Mouse (Mus musculus) heart, embryonic 10.5 days (tissue): ENCODE results near the gene Tlr13. TPM values are rescaled to one million over a fixed set of nuclear protein-coding genes. Genes with fewer than 3 reads are reported as not detected.

Experiments
- DNase-seq: peaks from one replicate; pipeline ENCODE4 v3.0.0-alpha.2; 2017; ENCODE audit warnings: low spot score
- H3K27ac ChIP-seq: fragments of 300-500 bp; sonication (generic); 2 replicates; pipeline ENCODE4 v1.5.1; 2016; ENCODE audit warnings: mild to moderate bottlenecking
- H3K27me3 ChIP-seq: fragments of 300-500 bp; sonication (generic); 2 replicates; pipeline ENCODE4 v1.6.1; 2016; ENCODE audit warnings: mild to moderate bottlenecking; ENCODE audit not compliant: poor library complexity, insufficient read depth, severe bottlenecking
- H3K36me3 ChIP-seq: fragments of 300-500 bp; sonication (generic); 2 replicates; pipeline ENCODE4 v1.6.1; 2016; ENCODE audit warnings: mild to moderate bottlenecking, moderate library complexity
- H3K4me1 ChIP-seq: fragments of 300-500 bp; sonication (generic); 2 replicates; pipeline ENCODE4 v1.6.1; 2016; ENCODE audit warnings: mild to moderate bottlenecking
- H3K4me3 ChIP-seq: fragments of 300-500 bp; sonication (generic); 2 replicates; pipeline ENCODE4 v1.5.1; 2016; ENCODE audit warnings: mild to moderate bottlenecking, moderate library complexity
- H3K9me3 ChIP-seq: fragments of 300-500 bp; sonication (generic); 2 replicates; pipeline ENCODE4 v1.6.1; 2016; ENCODE audit warnings: mild to moderate bottlenecking, moderate library complexity
- WGBS: fragments of 180-500 bp; shearing (Covaris S2); methylation state at CpG from one replicate; pipeline ENCODE4 v1.1.7; 2016; 5-methylcytosine and 5-hydroxymethylcytosine counted together
- polyA plus RNA-seq: library from polyadenylated mRNA; unstranded; fragments of >200 nt; fragmentation: Nextera tagmentation; extraction: Ambion mirVana; gene quantifications from 2 replicates; pipeline ENCODE4 v1.2.1, GENCODE M21; 2016

Tlr13 gene
- polyA plus RNA-seq = 0.05 and 0.08 TPM in 2 replicates

GRCm38 (mm10) chrX:106142936-106143335 lies at the start of gene Tlr13:
TSS of gene Tlr13 (plus strand) at chrX:106143204.
- Histone ChIP-seq H3K27me3 (no peaks in the 10 kb centered on the region), H3K4me3 (no peak within 1 kb of the TSS), H3K9me3 (no peaks in the 10 kb centered on the region), H3K4me1 (no peaks in the 10 kb centered on the region), H3K36me3 (no peaks in the 10 kb centered on the region), H3K27ac (no peak within 1 kb of the TSS)
- no peak for DNase-seq
- 80% methylated on average over 6 of the region's 6 CpGs for WGBS

- Histone ChIP-seq H3K27ac (no peak overlapping the region), H3K27me3 (no peaks in the 10 kb centered on the region), H3K36me3 (peaks cover 8% of the 10 kb centered on the region), H3K4me1 (no peaks in the 10 kb centered on the region), H3K9me3 (no peaks in the 10 kb centered on the region), H3K4me3 (no peak overlapping the region)
- 58% methylated on average over 2 of the region's 2 CpGs for WGBS
- DNase-seq = no peak
Measured at GRCm38 (mm10) chrX:106105464-106105863, 37.5 kb upstream of the Tlr13 start.

GRCm38 (mm10) chrX:106113881-106114280 lies 29.1 kb upstream of the Tlr13 start:
- H3K27ac ChIP-seq = no peak overlapping the region
- 83% methylated on average over 4 of the region's 4 CpGs for WGBS
- H3K9me3 ChIP-seq = no peaks in the 10 kb centered on the region
- peaks cover 11% of the 10 kb centered on the region for H3K36me3 ChIP-seq
- H3K4me3 ChIP-seq = no peak overlapping the region
- DNase-seq = no peak
- H3K4me1 ChIP-seq = no peaks in the 10 kb centered on the region
- no peaks in the 10 kb centered on the region for H3K27me3 ChIP-seq

- Histone ChIP-seq H3K4me1 (no peaks in the 10 kb centered on the region), H3K27ac (no peak overlapping the region), H3K27me3 (no peaks in the 10 kb centered on the region), H3K9me3 (no peaks in the 10 kb centered on the region), H3K36me3 (peaks cover 14% of the 10 kb centered on the region), H3K4me3 (no peak overlapping the region)
- DNase-seq = no peak
- 70% methylated on average over 1 of the region's 1 CpGs for WGBS
Measured at GRCm38 (mm10) chrX:106114674-106115073, 28.3 kb upstream of the Tlr13 start.

GRCm38 (mm10) chrX:106122823-106123222 lies 20.2 kb upstream of the Tlr13 start:
- DNase-seq = no peak
- WGBS = 91% methylated on average over 2 of the region's 2 CpGs
- H3K9me3 ChIP-seq = no peaks in the 10 kb centered on the region
- H3K4me3 ChIP-seq = no peak overlapping the region
- H3K27me3 ChIP-seq = no peaks in the 10 kb centered on the region
- peaks cover 13% of the 10 kb centered on the region; the same call in 1 of the 2 replicates for H3K36me3 ChIP-seq
- H3K27ac ChIP-seq = no peak overlapping the region
- no peaks in the 10 kb centered on the region for H3K4me1 ChIP-seq

- Histone ChIP-seq H3K27me3 (no peaks in the 10 kb centered on the region), H3K9me3 (no peaks in the 10 kb centered on the region), H3K27ac (no peak overlapping the region), H3K4me3 (no peak overlapping the region), H3K4me1 (no peaks in the 10 kb centered on the region), H3K36me3 (peaks cover 2% of the 10 kb centered on the region; the same call in 1 of the 2 replicates)
- WGBS = 79% methylated on average over 6 of the region's 6 CpGs
- DNase-seq = no peak
Measured at GRCm38 (mm10) chrX:106128283-106128682, 14.7 kb upstream of the Tlr13 start.

GRCm38 (mm10) chrX:106129877-106130276 lies 13.1 kb upstream of the Tlr13 start:
- H3K27ac ChIP-seq = no peak overlapping the region
- H3K27me3 ChIP-seq = no peaks in the 10 kb centered on the region

GRCm38 (mm10) chrX:106134916-106135315 lies 8.1 kb upstream of the Tlr13 start:
- Histone ChIP-seq H3K4me1 (0 out of 2 replicates have a peak, but pooled peaks cover 5% of the 10 kb centered on the region), H3K27me3 (0 out of 2 replicates have a peak, but pooled peaks cover 3% of the 10 kb centered on the region), H3K9me3 (no peaks in the 10 kb centered on the region), H3K27ac (no peak overlapping the region), H3K36me3 (no peaks in the 10 kb centered on the region), H3K4me3 (no peak overlapping the region)
- DNase-seq = no peak
- 81% methylated on average over 3 of the region's 3 CpGs for WGBS

More at GRCm38 (mm10) chrX:106129877-106130276, 13.1 kb upstream of the Tlr13 start:
- DNase-seq = no peak
- Histone ChIP-seq H3K36me3 (peaks cover 2% of the 10 kb centered on the region; the same call in 1 of the 2 replicates), H3K9me3 (no peaks in the 10 kb centered on the region), H3K4me1 (no peaks in the 10 kb centered on the region), H3K4me3 (no peak overlapping the region)
- 84% methylated on average over 4 of the region's 4 CpGs for WGBS

- DNase-seq = no peak
- Histone ChIP-seq H3K36me3 (no peaks in the 10 kb centered on the region), H3K27ac (no peak overlapping the region), H3K9me3 (no peaks in the 10 kb centered on the region), H3K4me3 (no peak overlapping the region), H3K4me1 (0 out of 2 replicates have a peak, but pooled peaks cover 5% of the 10 kb centered on the region), H3K27me3 (0 out of 2 replicates have a peak, but pooled peaks cover 3% of the 10 kb centered on the region)
- 78% methylated on average over 4 of the region's 4 CpGs for WGBS
Measured at GRCm38 (mm10) chrX:106135484-106135883, 7.5 kb upstream of the Tlr13 start.

- Histone ChIP-seq H3K27ac (peak overlapping the region; percentile 47; the same call in 1 of the 2 replicates), H3K9me3 (no peaks in the 10 kb centered on the region), H3K4me3 (no peak overlapping the region), H3K27me3 (0 out of 2 replicates have a peak, but pooled peaks cover 3% of the 10 kb centered on the region), H3K36me3 (no peaks in the 10 kb centered on the region), H3K4me1 (0 out of 2 replicates have a peak, but pooled peaks cover 5% of the 10 kb centered on the region)
- no peak for DNase-seq
- 60% methylated on average over 12 of the region's 12 CpGs for WGBS
Measured at GRCm38 (mm10) chrX:106135916-106136575, 7.0 kb upstream of the Tlr13 start.

- WGBS = 82% methylated on average over 13 of the region's 13 CpGs
- no peaks in the 10 kb centered on the region for H3K36me3 ChIP-seq
- no peak overlapping the region for H3K27ac ChIP-seq
- no peak overlapping the region for H3K4me3 ChIP-seq
- H3K4me1 ChIP-seq = 0 out of 2 replicates have a peak, but pooled peaks cover 5% of the 10 kb centered on the region
- 0 out of 2 replicates have a peak, but pooled peaks cover 3% of the 10 kb centered on the region for H3K27me3 ChIP-seq
- no peaks in the 10 kb centered on the region for H3K9me3 ChIP-seq
- DNase-seq = no peak
Measured at GRCm38 (mm10) chrX:106139309-106140070, 3.5 kb upstream of the Tlr13 start.

GRCm38 (mm10) chrX:106148185-106148584 lies 5.2 kb downstream of the Tlr13 start:
- H3K4me1 ChIP-seq = no peaks in the 10 kb centered on the region
- no peak overlapping the region for H3K27ac ChIP-seq
- H3K27me3 ChIP-seq = no peaks in the 10 kb centered on the region; the same call in 1 of the 2 replicates
- no peak for DNase-seq
- WGBS = 71% methylated on average over 1 of the region's 1 CpGs
- no peaks in the 10 kb centered on the region for H3K9me3 ChIP-seq
- no peaks in the 10 kb centered on the region for H3K36me3 ChIP-seq
- no peak overlapping the region for H3K4me3 ChIP-seq

GRCm38 (mm10) chrX:106149460-106149859 lies 6.5 kb downstream of the Tlr13 start:
- no peaks in the 10 kb centered on the region for H3K36me3 ChIP-seq
- H3K4me3 ChIP-seq = no peak overlapping the region
- H3K27ac ChIP-seq = no peak overlapping the region
- 0 out of 2 replicates have a peak, but pooled peaks cover 3% of the 10 kb centered on the region for H3K4me1 ChIP-seq
- WGBS = 83% methylated on average over 3 of the region's 3 CpGs
- no peaks in the 10 kb centered on the region; the same call in 1 of the 2 replicates for H3K27me3 ChIP-seq
- no peak for DNase-seq
- no peaks in the 10 kb centered on the region for H3K9me3 ChIP-seq
